Mouse (Mus musculus): ENCODE data around the gene Mlxip. TPM values are rescaled to one million over a fixed set of nuclear protein-coding genes. Genes with fewer than 3 reads are reported as not detected.

The Mlxip gene
- total RNA-seq (2021): 10 to 100 TPM; 48.5 to 59.9 TPM
- long read RNA-seq, experiment 1, full-length matches to known transcripts: 2 of 24 reads
- long read RNA-seq, experiment 1, partial matches to known transcripts: 5 of 24 reads
- long read RNA-seq, experiment 1, other reads (novel, unspliced or antisense): 17 of 24 reads
- long read RNA-seq, experiment 2, partial matches to known transcripts: 7 of 15 reads
- long read RNA-seq, experiment 2, other reads (novel, unspliced or antisense): 8 of 15 reads

GRCm38 (mm10) chr5:123394303-123394956 is at the start of gene Mlxip:
Mlxip (plus strand) TSS chr5:123394798.
- intact Hi-C loops (cut with DNase I; ENCODE audit: low total_unique reads): no loop called here
- peak; percentile 96 for DNase-seq

- peak; percentile 70 for DNase-seq
- intact Hi-C loops (cut with DNase I; ENCODE audit: low total_unique reads): no loop called here
Observed at GRCm38 (mm10) chr5:123344963-123345852, 49.4 kb upstream of the Mlxip start.

- intact Hi-C loops (cut with DNase I; ENCODE audit: low total_unique reads): no loop called here
- DNase-seq: peak; percentile 84
Observed at GRCm38 (mm10) chr5:123345853-123346654, 48.5 kb upstream of the Mlxip start.

- no peak for DNase-seq
- intact Hi-C loops (cut with DNase I; ENCODE audit: low total_unique reads): no loop called here
Observed at GRCm38 (mm10) chr5:123346701-123347270, 47.8 kb upstream of the Mlxip start.

GRCm38 (mm10) chr5:123347985-123348384 is 46.6 kb upstream of the Mlxip start:
- intact Hi-C loops (cut with DNase I; ENCODE audit: low total_unique reads): no loop called here
- no peak for DNase-seq

- intact Hi-C loops (cut with DNase I; ENCODE audit: low total_unique reads): loop anchor here (5.0 kb wide), 1 partner anchor 63 kb away; no protein-coding TSS in a partner anchor
- DNase-seq: peak; percentile 56
Observed at GRCm38 (mm10) chr5:123350386-123350785, 44.2 kb upstream of the Mlxip start.

GRCm38 (mm10) chr5:123355918-123356317 is 38.7 kb upstream of the Mlxip start:
- intact Hi-C loops (cut with DNase I; ENCODE audit: low total_unique reads): no loop called here
- no peak for DNase-seq

GRCm38 (mm10) chr5:123357253-123357652 is 37.3 kb upstream of the Mlxip start:
- DNase-seq: no peak
- intact Hi-C loops (cut with DNase I; ENCODE audit: low total_unique reads): no loop called here

GRCm38 (mm10) chr5:123359431-123359830 is 35.2 kb upstream of the Mlxip start:
- intact Hi-C loops (cut with DNase I; ENCODE audit: low total_unique reads): no loop called here
- DNase-seq: no peak

- intact Hi-C loops (cut with DNase I; ENCODE audit: low total_unique reads): no loop called here
- DNase-seq: no peak
Observed at GRCm38 (mm10) chr5:123362911-123363310, 31.7 kb upstream of the Mlxip start.

GRCm38 (mm10) chr5:123364302-123364971 is 30.2 kb upstream of the Mlxip start:
- DNase-seq: peak; percentile 43
- intact Hi-C loops (cut with DNase I; ENCODE audit: low total_unique reads): no loop called here

- DNase-seq: peak; percentile 51
- intact Hi-C loops (cut with DNase I; ENCODE audit: low total_unique reads): no loop called here
Observed at GRCm38 (mm10) chr5:123368869-123369488, 25.6 kb upstream of the Mlxip start.

GRCm38 (mm10) chr5:123370049-123370448 is 24.5 kb upstream of the Mlxip start:
- intact Hi-C loops (cut with DNase I; ENCODE audit: low total_unique reads): loop anchor here (5.0 kb wide), 1 partner anchor 132 kb away; no protein-coding TSS in a partner anchor

GRCm38 (mm10) chr5:123375262-123375661 is 19.3 kb upstream of the Mlxip start:
- no peak for DNase-seq
- intact Hi-C loops (cut with DNase I; ENCODE audit: low total_unique reads): no loop called here

More at GRCm38 (mm10) chr5:123370049-123370448, 24.5 kb upstream of the Mlxip start:
- no peak for DNase-seq

GRCm38 (mm10) chr5:123375793-123376452 is 18.7 kb upstream of the Mlxip start:
- no peak for DNase-seq
- intact Hi-C loops (cut with DNase I; ENCODE audit: low total_unique reads): loop anchor here (2.0 kb wide), 1 partner anchor 61 kb away; no protein-coding TSS in a partner anchor

- DNase-seq: peak; percentile 74
- intact Hi-C loops (cut with DNase I; ENCODE audit: low total_unique reads): loop anchor here (2.0 kb wide), 1 partner anchor 60 kb away; no protein-coding TSS in a partner anchor
Observed at GRCm38 (mm10) chr5:123376569-123376968, 18.0 kb upstream of the Mlxip start.

All from gastrocnemius, postnatal 14 days (tissue).